Mouse (Mus musculus) myocyte (in vitro differentiated cells): ENCODE measurements around the gene Clec16a.

Source experiments
- MAX ChIP-seq: IDR thresholded peaks from one replicate; pipeline ENCODE4 v1.6.1; 2011; ENCODE audit warnings: low read depth, mild to moderate bottlenecking, control low read depth
- POLR2A ChIP-seq: IDR thresholded peaks from one replicate; pipeline ENCODE4 v1.6.1; 2011; ENCODE audit warnings: low read depth, mild to moderate bottlenecking, control low read depth, moderate library complexity; ENCODE audit not compliant: insufficient read length
- POLR2AphosphoS2 ChIP-seq: IDR thresholded peaks from one replicate; pipeline ENCODE4 v1.6.1; 2011; ENCODE audit warnings: low read depth, control low read depth; ENCODE audit not compliant: insufficient read length
- TCF12 ChIP-seq: IDR thresholded peaks from one replicate; pipeline ENCODE4 v1.6.1; 2011; ENCODE audit warnings: mild to moderate bottlenecking, control low read depth; ENCODE audit not compliant: poor library complexity, insufficient read depth, severe bottlenecking
- TCF3 ChIP-seq: IDR thresholded peaks from one replicate; pipeline ENCODE4 v1.6.1; 2011; ENCODE audit warnings: low read depth, control low read depth; ENCODE audit not compliant: insufficient read length
- USF1 ChIP-seq: IDR thresholded peaks from one replicate; pipeline ENCODE4 v1.6.1; 2011; ENCODE audit warnings: low read depth, mild to moderate bottlenecking, control low read depth, moderate library complexity

GRCm38 (mm10) chr16:10666766-10667165 lies 121.6 kb downstream of the Clec16a start:
- TF ChIP-seq TCF12: no peak
- TF ChIP-seq POLR2AphosphoS2: no peak
- no peak for TF ChIP-seq MAX
- TF ChIP-seq USF1: no peak
- TF ChIP-seq TCF3: no peak
- no peak for TF ChIP-seq POLR2A
